Mouse (Mus musculus) midbrain, postnatal 0 days (tissue): ENCODE measurements at regions not wholly inside any gene's neighbourhood (a gene's known extent, or its start where the extent isn't known, plus 50 kb on each side); places are given as distances from the start of the nearest gene placed in this dataset.

Experiments
- ATAC-seq: fragments of 200-750 bp; cut with Nextera tagmentation; 2 replicates; pipeline ENCODE4 v1.8.0; 2017; ENCODE audit warnings: moderate number of reproducible peaks, mild to moderate bottlenecking, moderate TSS enrichment, moderate library complexity; ENCODE audit not compliant: low FRiP score
- DNase-seq: peaks from one replicate; pipeline ENCODE4 v3.0.0-alpha.2; 2015; ENCODE audit warnings: low spot score
- H3K27ac ChIP-seq: fragments of 300-500 bp; sonication (generic); 2 replicates; pipeline ENCODE4 v1.5.1; 2014; ENCODE audit warnings: low read depth, mild to moderate bottlenecking, low read length, mixed read lengths
- H3K27me3 ChIP-seq: fragments of 300-500 bp; sonication (generic); 2 replicates; pipeline ENCODE4 v1.6.1; 2014; ENCODE audit warnings: low read length, control low read depth, mixed read lengths; ENCODE audit not compliant: insufficient read depth
- H3K36me3 ChIP-seq: fragments of 300-500 bp; sonication (generic); 2 replicates; pipeline ENCODE4 v1.6.1; 2014; ENCODE audit warnings: low read length, control low read depth, mixed read lengths; ENCODE audit not compliant: insufficient read depth
- H3K4me1 ChIP-seq: fragments of 300-500 bp; sonication (generic); 2 replicates; pipeline ENCODE4 v1.6.1; 2014; ENCODE audit warnings: mild to moderate bottlenecking, control low read depth, antibody characterized with exemption, low read length, mixed read lengths; ENCODE audit not compliant: insufficient read depth
- H3K4me2 ChIP-seq: fragments of 300-500 bp; sonication (generic); 2 replicates; pipeline ENCODE4 v1.6.1; 2014; ENCODE audit warnings: low read depth, mild to moderate bottlenecking, low read length, mixed read lengths; ENCODE audit not compliant: poor library complexity, severe bottlenecking
- H3K4me3 ChIP-seq: fragments of 300-500 bp; sonication (generic); 2 replicates; pipeline ENCODE4 v1.5.1; 2014; ENCODE audit warnings: low read depth, mild to moderate bottlenecking, low read length, moderate library complexity
- H3K9ac ChIP-seq: fragments of 300-500 bp; sonication (generic); replicated peaks from 2 replicates; pipeline ENCODE4 v1.6.1; 2014; ENCODE audit warnings: mild to moderate bottlenecking, low read length, moderate library complexity, mixed read lengths; ENCODE audit not compliant: poor library complexity, severe bottlenecking
- H3K9me3 ChIP-seq: fragments of 300-500 bp; sonication (generic); 2 replicates; pipeline ENCODE4 v1.6.1; 2016; ENCODE audit warnings: low read length, control low read depth
- CTCF ChIP-seq: IDR thresholded peaks from 2 replicates; pipeline ENCODE4 v1.5.1; 2016; ENCODE audit warnings: antibody characterized with exemption, mild to moderate bottlenecking
- WGBS: fragments of 180-500 bp; shearing (Covaris S2); extraction: QIAGEN DNeasy Blood & Tissue Kit; methylation state at CpG from one replicate; pipeline ENCODE4 v1.1.7; 2014; 5-methylcytosine and 5-hydroxymethylcytosine counted together

GRCm38 (mm10) chr3:131983292-131983691 lies 101.8 kb upstream of the Dkk2 start:
- Histone ChIP-seq H3K27me3 (no peaks in the 10 kb centered on the region), H3K36me3 (no peaks in the 10 kb centered on the region), H3K4me2 (no peak overlapping the region), H3K9ac (no peak overlapping the region), H3K4me1 (no peaks in the 10 kb centered on the region), H3K27ac (no peak overlapping the region), H3K4me3 (no peak overlapping the region), H3K9me3 (no peaks in the 10 kb centered on the region)
- TF ChIP-seq CTCF, result no peak
- ATAC-seq (no peak), DNase-seq (no peak)
- WGBS, result 85% methylated on average over 2 of the region's 2 CpGs

GRCm38 (mm10) chr3:131998838-131999613 lies 86.1 kb upstream of the Dkk2 start:
- DNase-seq (no peak), ATAC-seq (no peak)
- Histone ChIP-seq H3K4me1 (no peaks in the 10 kb centered on the region), H3K36me3 (no peaks in the 10 kb centered on the region), H3K27me3 (no peaks in the 10 kb centered on the region), H3K9me3 (no peaks in the 10 kb centered on the region), H3K9ac (no peak overlapping the region), H3K4me3 (no peak overlapping the region), H3K27ac (no peak overlapping the region), H3K4me2 (no peak overlapping the region)
- no peak for TF ChIP-seq CTCF
- WGBS, result 38% methylated on average over 6 of the region's 6 CpGs

DNA sequence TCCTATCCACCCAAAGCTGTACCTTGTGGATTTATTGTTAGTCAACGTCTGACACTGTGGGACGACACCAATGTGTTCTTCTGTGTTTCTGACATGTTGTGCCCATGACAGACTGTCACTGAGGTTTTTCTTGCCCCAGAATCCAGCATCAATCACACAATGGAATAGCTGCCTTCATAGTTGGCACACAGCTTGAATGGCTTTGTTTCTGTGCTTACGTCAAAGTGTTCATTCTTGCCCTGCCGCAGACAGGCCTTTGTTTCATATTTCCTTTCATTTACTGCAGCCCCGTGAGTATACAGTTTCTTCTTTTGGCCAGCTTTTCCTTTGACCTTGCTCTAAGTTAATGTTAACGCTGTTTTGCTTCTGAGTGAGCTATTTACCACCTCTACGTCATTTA lies 78.9 kb upstream of the Dkk2 start:
- no peak for ATAC-seq
- no peaks in the 10 kb centered on the region for H3K4me1 ChIP-seq

GRCm38 (mm10) chr3:132006912-132007311 lies 78.2 kb upstream of the Dkk2 start:
- Histone ChIP-seq H3K4me1 (no peaks in the 10 kb centered on the region), H3K9me3 (no peaks in the 10 kb centered on the region), H3K27me3 (no peaks in the 10 kb centered on the region), H3K36me3 (no peaks in the 10 kb centered on the region), H3K4me3 (no peak overlapping the region), H3K27ac (no peak overlapping the region), H3K9ac (no peak overlapping the region), H3K4me2 (no peak overlapping the region)
- DNase-seq, result no peak
- TF ChIP-seq CTCF, result no peak
- WGBS, result 82% methylated on average over 11 of the region's 11 CpGs
- no peak for ATAC-seq

More for the DNA sequence above, 78.9 kb upstream of the Dkk2 start:
- 38% methylated on average over 7 of the region's 7 CpGs for WGBS
- Histone ChIP-seq H3K36me3 (no peaks in the 10 kb centered on the region), H3K27ac (no peak overlapping the region), H3K4me2 (no peak overlapping the region), H3K9ac (no peak overlapping the region), H3K9me3 (no peaks in the 10 kb centered on the region), H3K27me3 (no peaks in the 10 kb centered on the region), H3K4me3 (no peak overlapping the region)
- no peak for TF ChIP-seq CTCF
- no peak for DNase-seq

DNA sequence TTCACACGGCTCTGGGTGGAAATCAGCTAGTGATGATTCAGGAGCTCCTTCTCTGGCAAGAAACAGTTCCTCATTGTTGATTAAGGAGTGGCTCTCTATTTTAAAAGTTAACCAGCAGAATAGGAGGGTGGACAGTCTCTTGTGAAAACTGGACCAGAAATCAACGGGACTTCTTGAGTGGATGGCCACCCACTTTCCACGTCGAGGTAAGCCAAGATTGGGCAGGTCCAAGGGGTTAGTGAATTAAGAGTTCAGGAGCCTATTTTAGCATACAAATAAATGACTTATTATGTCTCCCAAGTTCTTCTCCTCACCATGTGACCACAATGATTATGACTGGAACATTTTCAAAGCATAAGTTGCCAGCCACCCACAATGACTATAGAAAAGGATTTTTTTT lies 77.7 kb upstream of the Dkk2 start:
- no peak for ATAC-seq
- WGBS, result 80% methylated on average over 4 of the region's 4 CpGs
- Histone ChIP-seq H3K4me2 (no peak overlapping the region), H3K4me3 (no peak overlapping the region), H3K4me1 (no peaks in the 10 kb centered on the region), H3K36me3 (no peaks in the 10 kb centered on the region), H3K27ac (no peak overlapping the region), H3K27me3 (no peaks in the 10 kb centered on the region), H3K9me3 (no peaks in the 10 kb centered on the region), H3K9ac (no peak overlapping the region)
- DNase-seq, result no peak
- no peak for TF ChIP-seq CTCF

- Histone ChIP-seq H3K9me3 (no peaks in the 10 kb centered on the region), H3K9ac (no peak overlapping the region), H3K4me3 (no peak overlapping the region), H3K36me3 (no peaks in the 10 kb centered on the region), H3K4me2 (no peak overlapping the region), H3K4me1 (0 out of 2 replicates have a peak, but pooled peaks cover 5% of the 10 kb centered on the region), H3K27me3 (no peaks in the 10 kb centered on the region), H3K27ac (0 out of 2 replicates have a peak overlapping the region, but pooled peaks have one; percentile 7)
- DNase-seq, result no peak
- WGBS, result 16% methylated on average over 6 of the region's 6 CpGs
- ATAC-seq, result no peak
- no peak for TF ChIP-seq CTCF
These were observed 69.9 kb upstream of the Dkk2 start for GRCm38 (mm10) chr3:132015205-132015604.
